Mouse (Mus musculus) lung, postnatal 4 days (tissue): ENCODE results near the gene Gmnc.
A peak's percentile ranks its signal among the peaks of the same experiment; 100 is the strongest.

ENCODE experiments used
- DNase-seq, 2 experiments: peaks; one replicate each; pipeline ENCODE4 v3.0.0; 2021

Gmnc gene

GRCm38 (mm10) chr16:26991477-26992300, at the start of gene Gmnc:
Gene Gmnc (minus strand): TSS chr16:26991652.
- DNase-seq = no peak

- no peak for DNase-seq
Measured at GRCm38 (mm10) chr16:27027281-27027680, 35.8 kb upstream of the Gmnc start.

- DNase-seq = no peak
Measured at GRCm38 (mm10) chr16:27026226-27026625, 34.8 kb upstream of the Gmnc start.

GRCm38 (mm10) chr16:27022746-27023145, 31.3 kb upstream of the Gmnc start:
- no peak for DNase-seq

GRCm38 (mm10) chr16:27017309-27017708, 25.9 kb upstream of the Gmnc start:
- no peak for DNase-seq

- DNase-seq = no peak
Measured at GRCm38 (mm10) chr16:27002714-27003113, 11.3 kb upstream of the Gmnc start.

GRCm38 (mm10) chr16:26999563-26999962, 8.1 kb upstream of the Gmnc start:
- no peak for DNase-seq

- no peak for DNase-seq
Measured at GRCm38 (mm10) chr16:26989415-26990315, 1.8 kb downstream of the Gmnc start.

GRCm38 (mm10) chr16:26988188-26988587, 3.3 kb downstream of the Gmnc start:
- DNase-seq = no peak

GRCm38 (mm10) chr16:26985796-26986195, 5.7 kb downstream of the Gmnc start:
- DNase-seq = no peak

- DNase-seq = no peak
Measured at GRCm38 (mm10) chr16:26982112-26982511, 9.3 kb downstream of the Gmnc start.

GRCm38 (mm10) chr16:26967967-26968366, 23.5 kb downstream of the Gmnc start:
- DNase-seq = peak in 1 of 2 experiments; percentile 26

- DNase-seq = no peak
Measured at GRCm38 (mm10) chr16:26966830-26967229, 24.6 kb downstream of the Gmnc start.

GRCm38 (mm10) chr16:26961971-26962370, 29.5 kb downstream of the Gmnc start:
- DNase-seq = no peak

GRCm38 (mm10) chr16:26951601-26952000, 39.9 kb downstream of the Gmnc start:
- no peak for DNase-seq

GRCm38 (mm10) chr16:26950209-26950608, 41.2 kb downstream of the Gmnc start:
- no peak for DNase-seq

GRCm38 (mm10) chr16:26903968-26904367, 87.5 kb downstream of the Gmnc start:
- no peak for DNase-seq

GRCm38 (mm10) chr16:26901471-26901870, 90.0 kb downstream of the Gmnc start:
- DNase-seq = peak in 1 of 2 experiments; percentile 17

- no peak for DNase-seq
Measured at GRCm38 (mm10) chr16:26886337-26886736, 105.1 kb downstream of the Gmnc start.

GRCm38 (mm10) chr16:26876885-26877284, 114.6 kb downstream of the Gmnc start:
- DNase-seq = no peak
